In the genomic region with DNA sequence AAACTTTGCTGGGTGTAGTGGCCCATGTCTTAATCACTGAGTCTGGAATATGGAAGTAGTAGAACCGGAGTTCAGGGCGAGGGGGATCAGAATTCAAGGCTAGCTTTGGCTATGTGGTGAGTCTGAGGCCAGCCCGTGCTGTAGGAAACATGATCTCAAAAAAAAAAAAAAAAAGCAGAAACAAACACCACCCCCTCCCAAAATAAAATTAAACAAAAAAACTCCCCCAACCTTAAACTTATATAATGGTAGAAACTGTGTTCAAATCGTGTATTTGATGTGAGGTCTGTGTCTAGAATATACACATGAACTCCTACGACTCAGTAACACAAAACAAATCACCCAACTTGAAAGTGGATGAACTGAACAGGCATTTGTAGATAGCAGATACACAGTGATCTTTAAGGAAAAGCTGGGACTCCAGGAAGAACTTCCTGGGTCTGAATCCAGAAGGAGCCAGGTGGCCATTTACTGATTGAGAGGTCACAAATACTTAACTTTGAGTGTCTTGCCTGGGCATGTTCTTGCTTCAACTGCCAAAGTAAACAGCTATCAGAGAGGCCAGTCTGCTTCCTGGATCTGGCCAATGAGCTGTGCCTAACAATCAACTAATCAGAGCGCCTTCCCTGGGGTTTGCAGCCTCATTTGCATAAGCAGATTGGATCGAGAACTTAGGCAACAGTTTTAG, we compare ENCODE assay signal across 8 mouse cellular contexts.
A peak's percentile ranks its signal among the peaks of the same experiment; 100 is the strongest.
DNase-seq lines count a peak whose midpoint lies in the region; ATAC-seq and TF ChIP-seq lines count a peak whose summit lies in the region.

No protein-coding gene starts in this region.

- H3K27ac ChIP-seq in bone marrow macrophage, adult 2 months (ENCODE audit: insufficient read depth, low read depth, low read length), result peak overlapping the region; percentile 95
- no peak overlapping the region for H3K27ac ChIP-seq in hindbrain, embryonic 16.5 days (ENCODE audit: low read depth, low read length)
- peak overlapping the region; percentile 63 for H3K27ac ChIP-seq in liver, postnatal 0 days (ENCODE audit: low read depth)

- intact Hi-C loops in heart, postnatal 25 days (cut with DNase I), result no loop called here

- H3K9ac ChIP-seq in hindbrain, embryonic 16.5 days (ENCODE audit: low read depth, low read length), result no peak overlapping the region
- no peak overlapping the region for H3K9ac ChIP-seq in liver, postnatal 0 days (replicated peaks)

- DNase-seq in heart, adult 8-10 months (ENCODE audit: low spot score), result peak; percentile 44
- DNase-seq in heart, postnatal 25 days (ENCODE audit: low spot score), result no peak
- peak; percentile 42 for DNase-seq in liver, postnatal 0 days
- DNase-seq in thymus, adult 18-20 months, result no peak
- DNase-seq in adrenal gland, adult (ENCODE audit: inconsistent age in 2 of 2, low spot score in 1 of 2), result no peak
- no peak for DNase-seq in layer of hippocampus, adult 11-12 months (ENCODE audit: low spot score)

- H3K4me1 ChIP-seq in bone marrow macrophage, adult 2 months (ENCODE audit: control insufficient read depth, insufficient read depth, low read length), result peaks cover 68% of the 10 kb centered on the region
- H3K4me1 ChIP-seq in hindbrain, embryonic 16.5 days (ENCODE audit: control insufficient read depth, insufficient read depth, low read depth, low read length), result peaks cover 7% of the 10 kb centered on the region
- peaks cover 48% of the 10 kb centered on the region for H3K4me1 ChIP-seq in liver, postnatal 0 days (ENCODE audit: insufficient read depth)

- 52% methylated on average over 7 of the region's 7 CpGs for WGBS in hindbrain, embryonic 16.5 days
- WGBS in liver, postnatal 0 days (ENCODE audit: insufficient replicate concordance), result 40% methylated on average over 7 of the region's 7 CpGs

- no peaks in the 10 kb centered on the region for H3K36me3 ChIP-seq in hindbrain, embryonic 16.5 days (ENCODE audit: control insufficient read depth, insufficient read depth, low read length)
- H3K36me3 ChIP-seq in liver, postnatal 0 days (replicated peaks; ENCODE audit: insufficient read depth, low read length), result no peaks in the 10 kb centered on the region

- no peak overlapping the region for H3K4me3 ChIP-seq in bone marrow macrophage, adult 2 months (ENCODE audit: insufficient read depth, low read length)
- H3K4me3 ChIP-seq in hindbrain, embryonic 16.5 days (ENCODE audit: low read length), result no peak overlapping the region
- no peak overlapping the region for H3K4me3 ChIP-seq in liver, postnatal 0 days (ENCODE audit: low read depth, low read length)

- peak; percentile 61 for ATAC-seq in hindbrain, embryonic 16.5 days
- ATAC-seq in liver, postnatal 0 days, result peak; percentile 65

- TF ChIP-seq CTCF in bone marrow macrophage, adult 2 months (IDR thresholded peaks at IDR 0.05; ENCODE audit: low read depth, low read length), result no peak
- no peak for TF ChIP-seq CTCF in liver, postnatal 0 days (IDR thresholded peaks at IDR 0.05; ENCODE audit: low read depth)

- no peaks in the 10 kb centered on the region for H3K9me3 ChIP-seq in hindbrain, embryonic 16.5 days (ENCODE audit: control insufficient read depth, low read length)
- H3K9me3 ChIP-seq in liver, postnatal 0 days (ENCODE audit: low read length), result no peaks in the 10 kb centered on the region

- H3K27me3 ChIP-seq in hindbrain, embryonic 16.5 days (replicated peaks; ENCODE audit: control insufficient read depth, insufficient read depth, low read length), result no peaks in the 10 kb centered on the region; the same call in 1 of the 2 replicates
- no peaks in the 10 kb centered on the region for H3K27me3 ChIP-seq in liver, postnatal 0 days (ENCODE audit: insufficient read depth, low read length)

- H3K4me2 ChIP-seq in hindbrain, embryonic 16.5 days (ENCODE audit: low read length), result no peak overlapping the region
- peak overlapping the region; percentile 45 for H3K4me2 ChIP-seq in liver, postnatal 0 days (ENCODE audit: low read depth, low read length)

- TF ChIP-seq EP300 in liver, postnatal 0 days (IDR thresholded peaks at IDR 0.05; ENCODE audit: low read depth), result peak; percentile 82; the same call in 1 of the 2 replicates

- no peak for TF ChIP-seq POLR2A in bone marrow macrophage, adult 2 months (IDR thresholded peaks at IDR 0.05; ENCODE audit: borderline replicate concordance, low read depth, low read length)

Comparison
In these comparisons a context has a peak if more than half of its experiments do, and no peak if none do; other contexts are left out.
1. DNase-seq: peak in heart, adult 8-10 months (single experiment) and liver, postnatal 0 days (single experiment); none in heart, postnatal 25 days (single experiment), thymus, adult 18-20 months (0 of 2), adrenal gland, adult (0 of 2) and layer of hippocampus, adult 11-12 months (single experiment).